20 mouse cellular contexts compared by ENCODE assay signal in the genomic region with DNA sequence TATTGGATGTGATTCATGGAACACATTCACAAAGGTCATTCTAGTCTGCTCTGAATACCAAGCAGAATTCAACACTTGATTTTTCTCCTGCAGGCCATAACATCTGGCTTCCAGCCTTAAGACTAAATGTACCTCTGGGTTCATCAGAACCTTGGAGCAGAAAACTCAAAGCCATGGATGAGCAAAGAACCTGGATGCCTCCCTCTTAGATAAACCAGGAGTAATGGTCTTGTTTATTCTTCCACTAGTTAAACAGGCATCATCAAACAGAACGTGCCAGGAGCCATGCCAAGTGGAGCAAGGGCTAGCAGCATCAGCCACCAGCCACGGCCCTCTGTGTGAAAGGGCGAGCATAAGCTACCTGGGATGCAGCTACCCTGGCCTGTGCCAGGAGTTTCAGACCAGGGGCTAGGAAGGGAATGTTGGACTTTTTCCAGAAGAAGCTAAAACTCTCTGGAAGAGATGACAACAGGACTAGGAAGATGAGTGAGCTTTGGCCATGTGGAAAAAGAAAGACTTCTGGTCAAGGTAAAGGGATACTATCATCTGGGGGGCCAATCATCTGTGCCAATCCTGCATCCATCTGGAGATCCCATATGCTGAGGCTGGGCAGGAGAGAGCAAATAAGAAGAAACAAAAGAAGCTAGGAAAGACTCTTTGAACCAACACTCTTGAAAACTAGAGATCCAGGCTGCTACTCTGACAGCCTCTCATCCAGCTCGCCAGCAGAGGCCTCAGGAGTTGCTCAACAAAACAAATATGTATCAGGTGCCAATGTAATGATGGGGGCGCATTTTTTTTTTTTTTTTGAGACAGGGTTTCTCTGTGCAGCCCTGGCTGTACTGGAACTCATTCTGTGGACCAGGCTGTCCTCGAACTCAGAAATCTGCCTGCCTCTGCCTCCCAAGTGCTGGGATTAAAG.
DNase-seq lines count a peak whose midpoint lies in the region; ATAC-seq and TF ChIP-seq lines count a peak whose summit lies in the region.
"Had no signal": no experiment of that assay in that cellular context is flagged by ENCODE, and none has a peak within 500 bp of the region (broad histone marks: within the 10 kb centered on the region; RNA-seq: fewer than 3 reads in every experiment).

No protein-coding gene starts in this region.

- no peak for ATAC-seq in liver, embryonic 12.5 days
- no peak for ATAC-seq in forebrain, embryonic 14.5 days
- ATAC-seq: forebrain, embryonic 15.5 days; Patski had no signal

- no peaks in the 10 kb centered on the region for H3K4me1 ChIP-seq in liver, adult 2 months (ENCODE audit: control insufficient read depth, insufficient read depth, low read length)
- no peaks in the 10 kb centered on the region for H3K4me1 ChIP-seq in liver, embryonic 12.5 days
- peaks cover 8% of the 10 kb centered on the region; the same call in 1 of the 2 replicates for H3K4me1 ChIP-seq in forebrain, embryonic 14.5 days (ENCODE audit: control insufficient read depth, insufficient read depth, low read length)
- H3K4me1 ChIP-seq: embryonic facial prominence, embryonic 13.5 days; heart, embryonic 10.5 days; liver, embryonic 13.5 days had no signal

- DNase-seq in adrenal gland, postnatal 10 days = peak; percentile 35
- DNase-seq in adrenal gland, postnatal 36 days = no peak
- DNase-seq in liver, adult 2 months (ENCODE audit: extremely low read depth, low read depth, low spot score) = peak; percentile 94
- peak; percentile 44 to 49 for DNase-seq in cerebellum, adult 18-20 months
- DNase-seq in cerebellum, postnatal 25 days = peak; percentile 47 to 66
- no peak for DNase-seq in layer of hippocampus, postnatal 14 days (ENCODE audit: low spot score in 2 of 2)
- no peak for DNase-seq in forebrain, embryonic 14.5 days (ENCODE audit: low spot score)
- DNase-seq: adrenal gland, postnatal 25 days; kidney, adult 9 months; kidney, postnatal 25 days; liver, embryonic 13.5 days; midbrain, embryonic 14.5 days; right cerebral cortex, postnatal 25 days; thymus, adult 2 months had no signal

- no peak overlapping the region for H3K27ac ChIP-seq in liver, adult 2 months (replicated peaks; ENCODE audit: insufficient read depth, low read depth, low read length)
- no peak overlapping the region for H3K27ac ChIP-seq in liver, embryonic 12.5 days
- no peak overlapping the region for H3K27ac ChIP-seq in forebrain, embryonic 14.5 days (ENCODE audit: low read depth, low read length)
- H3K27ac ChIP-seq: embryonic facial prominence, embryonic 13.5 days; forebrain, embryonic 15.5 days; heart, embryonic 10.5 days; limb, embryonic 10.5 days; liver, embryonic 13.5 days had no signal

- TF ChIP-seq POLR2A in liver, adult 2 months (IDR thresholded peaks at IDR 0.05; ENCODE audit: extremely low read depth, insufficient read depth, low read length) = no peak

- H3K79me2 ChIP-seq in liver, adult 2 months (ENCODE audit: control insufficient read depth, insufficient read depth, low read length) = no peaks in the 10 kb centered on the region

- TF ChIP-seq CTCF in liver, adult 2 months (IDR thresholded peaks at IDR 0.05; ENCODE audit: low read depth, low read length) = no peak

- H3K4me2 ChIP-seq in liver, embryonic 12.5 days = no peak overlapping the region
- no peak overlapping the region for H3K4me2 ChIP-seq in forebrain, embryonic 14.5 days (ENCODE audit: low read length)
- H3K4me2 ChIP-seq: embryonic facial prominence, embryonic 13.5 days; forebrain, embryonic 15.5 days; liver, embryonic 13.5 days had no signal

- H3K36me3 ChIP-seq in liver, adult 2 months (ENCODE audit: control insufficient read depth, insufficient read depth, low read length) = no peaks in the 10 kb centered on the region
- no peaks in the 10 kb centered on the region for H3K36me3 ChIP-seq in liver, embryonic 12.5 days
- no peaks in the 10 kb centered on the region for H3K36me3 ChIP-seq in forebrain, embryonic 14.5 days (ENCODE audit: control insufficient read depth, insufficient read depth, low read length)
- H3K36me3 ChIP-seq: embryonic facial prominence, embryonic 13.5 days; forebrain, embryonic 15.5 days; heart, embryonic 10.5 days; limb, embryonic 10.5 days; liver, embryonic 13.5 days had no signal

- no peaks in the 10 kb centered on the region for H3K9me3 ChIP-seq in liver, embryonic 12.5 days (replicated peaks)
- H3K9me3 ChIP-seq in forebrain, embryonic 14.5 days (replicated peaks; ENCODE audit: control insufficient read depth, low read length) = no peaks in the 10 kb centered on the region
- H3K9me3 ChIP-seq: embryonic facial prominence, embryonic 13.5 days; forebrain, embryonic 15.5 days; heart, embryonic 10.5 days; limb, embryonic 10.5 days; liver, embryonic 13.5 days had no signal

- no peaks in the 10 kb centered on the region for H3K27me3 ChIP-seq in liver, adult 2 months (ENCODE audit: control insufficient read depth, insufficient read depth, low read length)
- H3K27me3 ChIP-seq in liver, embryonic 12.5 days (replicated peaks) = no peaks in the 10 kb centered on the region
- no peaks in the 10 kb centered on the region for H3K27me3 ChIP-seq in forebrain, embryonic 14.5 days (replicated peaks; ENCODE audit: control insufficient read depth, insufficient read depth, low read length)
- H3K27me3 ChIP-seq: embryonic facial prominence, embryonic 13.5 days; forebrain, embryonic 15.5 days; liver, embryonic 13.5 days had no signal

- H3K9ac ChIP-seq in liver, adult 2 months (ENCODE audit: low read depth, low read length) = no peak overlapping the region
- H3K9ac ChIP-seq in liver, embryonic 12.5 days = no peak overlapping the region
- H3K9ac ChIP-seq in forebrain, embryonic 14.5 days (ENCODE audit: low read length) = no peak overlapping the region
- H3K9ac ChIP-seq: embryonic facial prominence, embryonic 13.5 days; forebrain, embryonic 15.5 days; liver, embryonic 13.5 days had no signal

- 33% methylated on average over 6 of the region's 6 CpGs for WGBS in liver, adult 2 months
- 53% methylated on average over 6 of the region's 6 CpGs for WGBS in liver, embryonic 12.5 days (ENCODE audit: insufficient replicate concordance)
- 90% methylated on average over 6 of the region's 6 CpGs for WGBS in forebrain, embryonic 14.5 days

- no peak overlapping the region for H3K4me3 ChIP-seq in liver, adult 2 months (ENCODE audit: insufficient read depth, low read depth, low read length)
- H3K4me3 ChIP-seq in liver, embryonic 12.5 days = no peak overlapping the region
- H3K4me3 ChIP-seq in forebrain, embryonic 14.5 days (ENCODE audit: low read depth, low read length) = no peak overlapping the region
- H3K4me3 ChIP-seq: embryonic facial prominence, embryonic 13.5 days; forebrain, embryonic 15.5 days; heart, embryonic 10.5 days; limb, embryonic 10.5 days; liver, embryonic 13.5 days had no signal

Comparison
In these comparisons a context has a peak if more than half of its experiments do, and no peak if none do; other contexts are left out.
1. DNase-seq: peak in adrenal gland, postnatal 10 days (single experiment), liver, adult 2 months (single experiment), cerebellum, adult 18-20 months (2 of 2) and cerebellum, postnatal 25 days (2 of 2); none in adrenal gland, postnatal 36 days (0 of 2), layer of hippocampus, postnatal 14 days (0 of 2) and forebrain, embryonic 14.5 days (single experiment).